Mouse (Mus musculus) heart, postnatal 0 days (tissue): ENCODE results near the gene Wrap73. TPM values are rescaled to one million over a fixed set of nuclear protein-coding genes. Genes with fewer than 3 reads are reported as not detected.

Experiments used
- ATAC-seq: fragments of 200-750 bp; cut with Nextera tagmentation; 2 replicates; pipeline ENCODE4 v1.8.0; 2017; ENCODE audit warnings: low read depth, moderate number of reproducible peaks, moderate library complexity; ENCODE audit not compliant: insufficient read depth
- DNase-seq: peaks from one replicate; pipeline ENCODE4 v3.0.0-alpha.2; 2016; ENCODE audit warnings: low spot score
- H3K27ac ChIP-seq: fragments of 300-500 bp; sonication (generic); 2 replicates; pipeline ENCODE4 v1.5.1; 2014; ENCODE audit warnings: low read depth, mild to moderate bottlenecking
- H3K27me3 ChIP-seq: fragments of 300-500 bp; sonication (generic); 2 replicates; pipeline ENCODE4 v1.6.1; 2014; ENCODE audit warnings: low read length, mixed read lengths; ENCODE audit not compliant: control insufficient read depth, insufficient read depth
- H3K36me3 ChIP-seq: fragments of 300-500 bp; sonication (generic); replicated peaks from 2 replicates; pipeline ENCODE4 v1.6.1; 2014; ENCODE audit warnings: low read length, mixed read lengths; ENCODE audit not compliant: control insufficient read depth, insufficient read depth
- H3K4me1 ChIP-seq: fragments of 300-500 bp; sonication (generic); 2 replicates; pipeline ENCODE4 v1.6.1; 2014; ENCODE audit warnings: antibody characterized with exemption; ENCODE audit not compliant: control insufficient read depth, insufficient read depth
- H3K4me2 ChIP-seq: fragments of 300-500 bp; sonication (generic); 2 replicates; pipeline ENCODE4 v1.6.1; 2014; ENCODE audit warnings: low read depth, mild to moderate bottlenecking, low read length, moderate library complexity
- H3K4me3 ChIP-seq: fragments of 300-500 bp; sonication (generic); 2 replicates; pipeline ENCODE4 v1.5.1; 2014; ENCODE audit warnings: low read depth, low read length
- H3K9ac ChIP-seq: fragments of 300-500 bp; sonication (generic); replicated peaks from 2 replicates; pipeline ENCODE4 v1.6.1; 2014; ENCODE audit warnings: low read depth, low read length, mixed read lengths
- H3K9me3 ChIP-seq: fragments of 300-500 bp; sonication (generic); replicated peaks from 2 replicates; pipeline ENCODE4 v1.6.1; 2016; ENCODE audit warnings: low read length; ENCODE audit not compliant: control insufficient read depth
- CTCF ChIP-seq: IDR thresholded peaks from 2 replicates; pipeline ENCODE4 v1.5.1; 2016; ENCODE audit warnings: antibody characterized with exemption, control low read depth, low read depth
- EP300 ChIP-seq: IDR thresholded peaks from 2 replicates; pipeline ENCODE4 v1.6.1; 2016; ENCODE audit warnings: antibody characterized with exemption, low read depth
- WGBS: fragments of 180-500 bp; shearing (Covaris S2); extraction: QIAGEN DNeasy Blood & Tissue Kit; methylation state at CpG from one replicate; pipeline ENCODE4 v1.1.7; 2014; 5-methylcytosine and 5-hydroxymethylcytosine counted together
- polyA plus RNA-seq: library from polyadenylated mRNA; unstranded; fragments of >200 nt; fragmentation: Nextera tagmentation; extraction: Ambion mirVana; gene quantifications from 2 replicates; pipeline ENCODE4 v1.2.1, GENCODE M21; 2015
- total RNA-seq: library from RNA; depleted of rRNA; stranded (reverse); fragments of >200 nt; gene quantifications from 2 replicates; pipeline ENCODE4 v1.2.3, GENCODE M21; 2014; ENCODE audit warnings: low replicate concordance; rRNA removed

The Wrap73 gene
- total RNA-seq: 18.5 and 24.0 TPM in 2 replicates
- polyA plus RNA-seq: 14.3 and 16.6 TPM in 2 replicates

- Histone ChIP-seq H3K27me3 (peaks cover 45% of the 10 kb centered on the region), H3K27ac (peak within 1 kb of the TSS; percentile 7; the same call in 1 of the 2 replicates), H3K9ac (peak within 1 kb of the TSS; percentile 71), H3K36me3 (peaks cover 14% of the 10 kb centered on the region), H3K9me3 (no peaks in the 10 kb centered on the region), H3K4me2 (peak within 1 kb of the TSS; percentile 91), H3K4me3 (peak within 1 kb of the TSS; percentile 59), H3K4me1 (peaks cover 29% of the 10 kb centered on the region)
- peak; percentile 95 for ATAC-seq
- no peak for TF ChIP-seq EP300
- no peak for TF ChIP-seq CTCF
- 2% methylated on average over 44 of the region's 49 CpGs for WGBS
- peak; percentile 92 for DNase-seq
Measured at GRCm38 (mm10) chr4:154142211-154143040, at the start of gene Wrap73. Gene Wrap73 (plus strand): TSS chr4:154142372.

DNA sequence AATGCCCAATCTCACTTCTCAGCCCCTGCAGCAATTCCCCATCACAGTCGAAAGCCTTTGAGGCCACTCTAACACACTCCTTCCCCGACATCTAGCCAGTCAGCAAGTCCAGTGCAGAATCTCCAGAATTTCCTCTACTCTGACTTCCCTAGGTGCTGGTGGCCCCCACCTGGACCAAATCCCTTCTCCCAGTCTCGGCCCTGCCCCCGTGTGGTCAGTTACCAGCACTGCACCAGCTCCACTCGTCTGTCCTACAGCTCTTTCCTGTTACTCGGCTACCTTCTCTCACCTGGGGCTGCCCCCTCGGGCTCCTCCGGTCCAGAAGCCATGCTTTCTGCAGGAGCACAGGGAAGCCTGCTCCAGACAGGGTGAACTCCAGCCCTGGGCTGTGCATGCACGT lies 49.0 kb upstream of the Wrap73 start:
- H3K9ac ChIP-seq: no peak overlapping the region
- peak; percentile 38 for TF ChIP-seq CTCF
- TF ChIP-seq EP300: no peak
- no peak overlapping the region for H3K27ac ChIP-seq
- H3K4me3 ChIP-seq: no peak overlapping the region
- ATAC-seq: no peak
- no peaks in the 10 kb centered on the region for H3K36me3 ChIP-seq
- no peaks in the 10 kb centered on the region for H3K27me3 ChIP-seq
- no peaks in the 10 kb centered on the region for H3K9me3 ChIP-seq
- no peak overlapping the region for H3K4me2 ChIP-seq
- 15% methylated on average over 9 of the region's 9 CpGs for WGBS
- DNase-seq: no peak
- H3K4me1 ChIP-seq: no peaks in the 10 kb centered on the region

- peaks cover 14% of the 10 kb centered on the region for H3K27me3 ChIP-seq
- 23% methylated on average over 6 of the region's 6 CpGs for WGBS
- ATAC-seq (no peak), DNase-seq (no peak)
- no peaks in the 10 kb centered on the region for H3K4me1 ChIP-seq
- H3K9me3 ChIP-seq: no peaks in the 10 kb centered on the region
- no peak overlapping the region for H3K27ac ChIP-seq
- H3K4me3 ChIP-seq: no peak overlapping the region
- H3K4me2 ChIP-seq: no peak overlapping the region
- no peak overlapping the region for H3K9ac ChIP-seq
- no peak for TF ChIP-seq EP300
- TF ChIP-seq CTCF: no peak
- H3K36me3 ChIP-seq: no peaks in the 10 kb centered on the region
Measured at GRCm38 (mm10) chr4:154096111-154096510, 46.1 kb upstream of the Wrap73 start.

GRCm38 (mm10) chr4:154099361-154099760 lies 42.8 kb upstream of the Wrap73 start:
- TF ChIP-seq CTCF (no peak), EP300 (no peak)
- Histone ChIP-seq H3K9me3 (no peaks in the 10 kb centered on the region), H3K9ac (no peak overlapping the region), H3K27ac (no peak overlapping the region), H3K4me2 (no peak overlapping the region), H3K4me3 (no peak overlapping the region), H3K36me3 (no peaks in the 10 kb centered on the region), H3K4me1 (no peaks in the 10 kb centered on the region), H3K27me3 (peaks cover 29% of the 10 kb centered on the region)
- ATAC-seq (no peak), DNase-seq (no peak)
- 22% methylated on average over 7 of the region's 7 CpGs for WGBS

- no peak overlapping the region for H3K4me2 ChIP-seq
- TF ChIP-seq CTCF: no peak
- no peak for TF ChIP-seq EP300
- H3K4me3 ChIP-seq: no peak overlapping the region
- DNase-seq (no peak), ATAC-seq (no peak)
- peaks cover 41% of the 10 kb centered on the region for H3K27me3 ChIP-seq
- H3K9ac ChIP-seq: no peak overlapping the region
- no peak overlapping the region for H3K27ac ChIP-seq
- no peaks in the 10 kb centered on the region for H3K9me3 ChIP-seq
- H3K36me3 ChIP-seq: no peaks in the 10 kb centered on the region
- H3K4me1 ChIP-seq: no peaks in the 10 kb centered on the region
- WGBS: 59% methylated on average over 8 of the region's 8 CpGs
Measured at GRCm38 (mm10) chr4:154103386-154103785, 38.8 kb upstream of the Wrap73 start.

DNA sequence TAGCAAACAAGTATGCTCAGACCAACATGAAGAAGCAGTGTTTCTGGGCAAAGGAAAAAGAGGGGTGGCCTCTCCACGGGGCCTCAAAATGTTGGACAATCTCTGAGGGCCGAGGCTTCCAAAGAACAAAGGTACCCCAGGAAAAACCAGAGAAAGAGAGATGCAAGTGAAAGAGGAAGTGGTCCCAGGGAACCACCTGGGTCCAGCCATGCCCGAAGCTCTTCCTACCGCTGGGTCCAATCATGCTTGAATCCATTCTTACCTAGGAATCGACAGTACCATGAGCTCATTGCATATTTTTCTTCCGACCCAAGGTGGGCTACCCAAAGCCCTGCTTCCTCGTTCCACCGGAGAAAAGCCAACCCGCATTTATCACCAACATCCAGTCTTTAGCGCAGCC lies 38.3 kb upstream of the Wrap73 start:
- ATAC-seq: no peak

More for the DNA sequence above, 38.3 kb upstream of the Wrap73 start:
- Histone ChIP-seq H3K4me2 (no peak overlapping the region), H3K36me3 (no peaks in the 10 kb centered on the region), H3K9ac (no peak overlapping the region), H3K4me3 (no peak overlapping the region), H3K9me3 (no peaks in the 10 kb centered on the region), H3K27ac (no peak overlapping the region), H3K4me1 (no peaks in the 10 kb centered on the region), H3K27me3 (peaks cover 41% of the 10 kb centered on the region)
- 74% methylated on average over 10 of the region's 10 CpGs for WGBS
- TF ChIP-seq EP300: no peak
- TF ChIP-seq CTCF: no peak
- DNase-seq: no peak
